14 mouse cellular contexts compared by ENCODE assay signal in the genomic region with DNA sequence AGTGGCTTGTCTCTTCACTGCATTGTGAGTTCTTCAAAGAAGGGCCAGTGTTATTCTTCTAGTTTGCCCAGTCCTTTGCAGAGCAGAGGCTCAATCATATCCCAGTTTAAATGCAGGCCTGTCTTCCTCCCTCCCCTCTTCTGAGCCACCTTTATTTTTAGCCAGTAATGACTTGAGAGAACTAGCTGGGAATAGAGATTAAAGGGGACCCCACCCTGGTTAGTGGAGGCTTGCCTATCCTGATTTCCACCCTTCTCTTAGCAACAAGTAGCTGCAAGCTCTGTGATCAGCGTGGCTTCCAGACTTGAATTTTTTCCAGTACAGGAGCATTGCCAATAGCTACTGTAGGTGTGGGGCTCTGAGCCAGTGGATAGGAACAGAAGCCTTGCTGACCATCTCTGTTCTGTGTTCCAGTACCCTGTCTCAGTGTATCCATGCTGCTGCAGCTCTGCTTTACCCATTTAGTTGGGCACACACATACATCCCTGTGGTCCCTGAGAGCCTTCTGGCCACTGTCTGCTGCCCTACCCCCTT. TPM values are rescaled to one million over a fixed set of nuclear protein-coding genes. Genes with fewer than 3 reads are reported as not detected.
DNase-seq lines count a peak whose midpoint lies in the region; ATAC-seq lines count a peak whose summit lies in the region.
"Had no signal": no experiment of that assay in that cellular context is flagged by ENCODE, and none has a peak within 500 bp of the region (broad histone marks: within the 10 kb centered on the region; RNA-seq: fewer than 3 reads in every experiment).

No protein-coding gene starts in this region.

- H3K27me3 ChIP-seq in megakaryocyte, embryonic 14.5 days (replicated peaks), result no peaks in the 10 kb centered on the region
- no peaks in the 10 kb centered on the region for H3K27me3 ChIP-seq in heart, embryonic 15.5 days
- H3K27me3 ChIP-seq in liver, embryonic 13.5 days, result no peaks in the 10 kb centered on the region
- H3K27me3 ChIP-seq: forebrain, embryonic 12.5 days; kidney, embryonic 15.5 days; midbrain, embryonic 12.5 days had no signal

- H3K9ac ChIP-seq in heart, embryonic 15.5 days, result no peak overlapping the region
- H3K9ac ChIP-seq in liver, embryonic 13.5 days, result no peak overlapping the region; the same call in 1 of the 2 replicates
- H3K9ac ChIP-seq: forebrain, embryonic 12.5 days; hindbrain, embryonic 14.5 days; kidney, embryonic 15.5 days; midbrain, embryonic 12.5 days had no signal

- peak overlapping the region; percentile 57 for H3K4me3 ChIP-seq in megakaryocyte, embryonic 14.5 days (replicated peaks)
- H3K4me3 ChIP-seq in heart, embryonic 15.5 days, result no peak overlapping the region
- H3K4me3 ChIP-seq in liver, embryonic 13.5 days (replicated peaks), result no peak overlapping the region
- H3K4me3 ChIP-seq: forebrain, embryonic 12.5 days; kidney, embryonic 15.5 days; limb, embryonic 10.5 days; midbrain, embryonic 12.5 days had no signal

- no peak overlapping the region for H3K4me2 ChIP-seq in heart, embryonic 15.5 days
- H3K4me2 ChIP-seq in liver, embryonic 13.5 days, result peak overlapping the region; percentile 36
- H3K4me2 ChIP-seq: forebrain, embryonic 12.5 days; hindbrain, embryonic 14.5 days; kidney, embryonic 15.5 days; midbrain, embryonic 12.5 days had no signal

- WGBS in heart, embryonic 15.5 days, result 32% methylated on average over 1 of the region's 1 CpGs
- WGBS in liver, embryonic 13.5 days (ENCODE audit: insufficient replicate concordance), result 22% methylated on average over 1 of the region's 1 CpGs

- intact Hi-C loops in gastrocnemius, postnatal 36 days (cut with DNase I), result no loop called here

- H3K4me1 ChIP-seq in megakaryocyte, embryonic 14.5 days, result peaks cover 98% of the 10 kb centered on the region
- H3K4me1 ChIP-seq in heart, embryonic 15.5 days (replicated peaks), result peaks cover 19% of the 10 kb centered on the region
- H3K4me1 ChIP-seq in liver, embryonic 13.5 days (replicated peaks), result peaks cover 74% of the 10 kb centered on the region
- H3K4me1 ChIP-seq: forebrain, embryonic 12.5 days; limb, embryonic 10.5 days; midbrain, embryonic 12.5 days had no signal

- H3K27ac ChIP-seq in heart, embryonic 15.5 days, result peak overlapping the region; percentile 43
- peak overlapping the region; percentile 60 for H3K27ac ChIP-seq in liver, embryonic 13.5 days
- H3K27ac ChIP-seq: forebrain, embryonic 12.5 days; hindbrain, embryonic 14.5 days; kidney, embryonic 15.5 days; limb, embryonic 10.5 days; midbrain, embryonic 12.5 days had no signal

- ATAC-seq in megakaryocyte, adult 5-6 weeks (ENCODE audit: poor library complexity, severe bottlenecking), result no peak
- ATAC-seq in heart, embryonic 15.5 days (replicated peaks; ENCODE audit: insufficient number of reproducible peaks, insufficient read depth, low FRiP score, low read depth), result peak; percentile 47; the same call in 1 of the 2 replicates
- peak; percentile 80 for ATAC-seq in liver, embryonic 13.5 days (ENCODE audit: low read depth)

- peaks cover 91% of the 10 kb centered on the region for H3K36me3 ChIP-seq in megakaryocyte, embryonic 14.5 days (replicated peaks; ENCODE audit: low read length)
- H3K36me3 ChIP-seq in heart, embryonic 15.5 days, result no peaks in the 10 kb centered on the region
- no peaks in the 10 kb centered on the region for H3K36me3 ChIP-seq in liver, embryonic 13.5 days
- H3K36me3 ChIP-seq: forebrain, embryonic 12.5 days; kidney, embryonic 15.5 days; limb, embryonic 10.5 days; midbrain, embryonic 12.5 days had no signal

- DNase-seq in liver, embryonic 13.5 days, result peak; percentile 42
- DNase-seq in thymus, postnatal 10 days (ENCODE audit: low spot score in 2 of 2), result no peak
- no peak for DNase-seq in gastrocnemius, postnatal 36 days
- no peak for DNase-seq in layer of hippocampus, adult 8-10 months (ENCODE audit: low spot score in 2 of 2)
- DNase-seq: adrenal gland, postnatal 25 days; cerebellum, adult 11-12 months had no signal

- no peaks in the 10 kb centered on the region for H3K9me3 ChIP-seq in megakaryocyte, embryonic 14.5 days
- H3K9me3 ChIP-seq in heart, embryonic 15.5 days (replicated peaks), result no peaks in the 10 kb centered on the region
- H3K9me3 ChIP-seq in liver, embryonic 13.5 days (replicated peaks), result no peaks in the 10 kb centered on the region
- H3K9me3 ChIP-seq: forebrain, embryonic 12.5 days; kidney, embryonic 15.5 days; limb, embryonic 10.5 days; midbrain, embryonic 12.5 days had no signal

RNA-seq across cellular contexts. Expression of a gene that starts 12.3 kb away (rescaled TPM):
- polyA plus RNA-seq in megakaryocyte, embryonic 14.5 days (2012; ENCODE audit: insufficient read depth, low replicate concordance), result 13.9 TPM in 1 of 2 replicates, not detected in the other
- total RNA-seq in megakaryocyte, adult 5-6 weeks (2015), result 10.6 and 14.0 TPM in 2 replicates
- 20.3 and 20.7 TPM in 2 replicates for total RNA-seq in megakaryocyte, adult 5-6 weeks (2017)
- polyA plus RNA-seq in heart, embryonic 15.5 days (2015; fragmentation: Nextera tagmentation; extraction: Ambion mirVana), result 1.4 and 6.7 TPM in 2 replicates
- polyA plus RNA-seq in liver, embryonic 13.5 days (2015; fragmentation: Nextera tagmentation; extraction: Ambion mirVana), result 3.4 and 3.5 TPM in 2 replicates
- total RNA-seq in gastrocnemius, postnatal 36 days (2021), result under 1 TPM; 0.17 to 0.20 TPM
- total RNA-seq in layer of hippocampus, adult 8-10 months (2022), result 1 to 10 TPM in 3 of 4 experiments, under 1 TPM in 1; 0.83 to 1.4 (median 1.1) TPM

RNA-seq across cellular contexts. Expression of a gene that starts 53.1 kb away (rescaled TPM):
- 6.3 TPM in 1 of 2 replicates, not detected in the other for polyA plus RNA-seq in megakaryocyte, embryonic 14.5 days (2012; ENCODE audit: insufficient read depth, low replicate concordance)
- 78.6 and 107 TPM in 2 replicates for total RNA-seq in megakaryocyte, adult 5-6 weeks (2015)
- total RNA-seq in megakaryocyte, adult 5-6 weeks (2017), result 72.5 and 94.8 TPM in 2 replicates
- 60.0 and 70.3 TPM in 2 replicates for polyA plus RNA-seq in heart, embryonic 15.5 days (2015; fragmentation: Nextera tagmentation; extraction: Ambion mirVana)
- polyA plus RNA-seq in liver, embryonic 13.5 days (2015; fragmentation: Nextera tagmentation; extraction: Ambion mirVana), result 28.7 and 32.1 TPM in 2 replicates
- total RNA-seq in gastrocnemius, postnatal 36 days (2021), result 10 to 100 TPM; 72.1 to 81.5 TPM
- total RNA-seq in layer of hippocampus, adult 8-10 months (2022), result 10 to 100 TPM; 37.7 to 45.7 (median 40.7) TPM

RNA-seq across cellular contexts. Expression of a gene that starts 53.1 kb away (rescaled TPM):
- polyA plus RNA-seq in megakaryocyte, embryonic 14.5 days (2012; ENCODE audit: insufficient read depth, low replicate concordance), result 9.1 TPM in 1 of 2 replicates, not detected in the other
- 69.6 and 74.0 TPM in 2 replicates for total RNA-seq in megakaryocyte, adult 5-6 weeks (2015)
- total RNA-seq in megakaryocyte, adult 5-6 weeks (2017), result 104 and 122 TPM in 2 replicates
- polyA plus RNA-seq in heart, embryonic 15.5 days (2015; fragmentation: Nextera tagmentation; extraction: Ambion mirVana), result 29.0 and 32.9 TPM in 2 replicates
- polyA plus RNA-seq in liver, embryonic 13.5 days (2015; fragmentation: Nextera tagmentation; extraction: Ambion mirVana), result 26.1 and 33.0 TPM in 2 replicates
- total RNA-seq in gastrocnemius, postnatal 36 days (2021), result 10 to 100 TPM; 15.8 to 19.3 TPM
- total RNA-seq in layer of hippocampus, adult 8-10 months (2022), result 10 to 100 TPM; 48.0 to 53.0 (median 49.1) TPM

Comparison
In these comparisons a context has a peak if more than half of its experiments do, and no peak if none do; other contexts are left out.
1. RNA of a gene that starts 12.3 kb away (total RNA-seq): 10.6 to 20.7 TPM in megakaryocyte, adult 5-6 weeks; 0.83 to 1.4 TPM in layer of hippocampus, adult 8-10 months and 0.17 to 0.20 TPM in gastrocnemius, postnatal 36 days; every median in the first group is over 4 times any median in the second.